Mouse (Mus musculus): Measurements from ENCODE around the gene Cpeb1.

Cpeb1 gene

GRCm38 (mm10) chr7:81326043-81326442, 129.2 kb downstream of the Cpeb1 start:
- no peak for DNase-seq

GRCm38 (mm10) chr7:81321776-81322175, 133.5 kb downstream of the Cpeb1 start:
- no peak for DNase-seq

GRCm38 (mm10) chr7:81319749-81320148, 135.5 kb downstream of the Cpeb1 start:
- DNase-seq = no peak

GRCm38 (mm10) chr7:81315583-81315982, 139.7 kb downstream of the Cpeb1 start:
- no peak for DNase-seq

- no peak for DNase-seq
Observed at GRCm38 (mm10) chr7:81311581-81311980, 143.7 kb downstream of the Cpeb1 start.

GRCm38 (mm10) chr7:81311130-81311529, 144.1 kb downstream of the Cpeb1 start:
- no peak for DNase-seq

GRCm38 (mm10) chr7:81309247-81309646, 146.0 kb downstream of the Cpeb1 start:
- no peak for DNase-seq

- no peak for DNase-seq
Observed at GRCm38 (mm10) chr7:81307735-81308134, 147.5 kb downstream of the Cpeb1 start.

- no peak for DNase-seq
Observed at GRCm38 (mm10) chr7:81304675-81305074, 150.6 kb downstream of the Cpeb1 start.

GRCm38 (mm10) chr7:81304100-81304499, 151.2 kb downstream of the Cpeb1 start:
- DNase-seq = no peak

- no peak for DNase-seq
Observed at GRCm38 (mm10) chr7:81303682-81304081, 151.6 kb downstream of the Cpeb1 start.

- DNase-seq = no peak
Observed at GRCm38 (mm10) chr7:81301323-81301722, 153.9 kb downstream of the Cpeb1 start.

- DNase-seq = no peak
Observed at GRCm38 (mm10) chr7:81298206-81298605, 157.1 kb downstream of the Cpeb1 start.
